Mouse (Mus musculus) kidney, embryonic 14.5 days (tissue): ENCODE data around the gene Olfr976. TPM values are rescaled to one million over a fixed set of nuclear protein-coding genes. Genes with fewer than 3 reads are reported as not detected.
"Not testable (repeated sequence)": the region's sequence is repeated elsewhere in the genome, so short reads cannot be mapped to it uniquely, and the experiment has no call there.

Experiments
- ATAC-seq: fragments of 200-750 bp; cut with Nextera tagmentation; 2 replicates; pipeline ENCODE4 v1.8.0; 2017; ENCODE audit warnings: moderate number of reproducible peaks, mild to moderate bottlenecking, moderate TSS enrichment, moderate library complexity; ENCODE audit not compliant: low FRiP score, low TSS enrichment
- H3K27ac ChIP-seq: fragments of 300-500 bp; sonication (generic); 2 replicates; pipeline ENCODE4 v1.5.1; 2014; ENCODE audit warnings: low read depth, mild to moderate bottlenecking, low read length, moderate library complexity, mixed read lengths
- H3K27me3 ChIP-seq: fragments of 300-500 bp; sonication (generic); 2 replicates; pipeline ENCODE4 v1.6.1; 2014; ENCODE audit warnings: mild to moderate bottlenecking, low read length; ENCODE audit not compliant: control insufficient read depth, insufficient read depth
- H3K36me3 ChIP-seq: fragments of 300-500 bp; sonication (generic); 2 replicates; pipeline ENCODE4 v1.6.1; 2014; ENCODE audit warnings: low read length, mixed read lengths; ENCODE audit not compliant: control insufficient read depth, insufficient read depth
- H3K4me1 ChIP-seq: fragments of 300-500 bp; sonication (generic); 2 replicates; pipeline ENCODE4 v1.6.1; 2014; ENCODE audit warnings: low read length, mixed read lengths; ENCODE audit not compliant: control insufficient read depth, insufficient read depth
- H3K4me2 ChIP-seq: fragments of 300-500 bp; sonication (generic); replicated peaks from 2 replicates; pipeline ENCODE4 v1.6.1; 2014; ENCODE audit warnings: low read depth, mild to moderate bottlenecking, low read length
- H3K4me3 ChIP-seq: fragments of 300-500 bp; sonication (generic); 2 replicates; pipeline ENCODE4 v1.5.1; 2014; ENCODE audit warnings: mild to moderate bottlenecking, low read length
- H3K9ac ChIP-seq: fragments of 300-500 bp; sonication (generic); 2 replicates; pipeline ENCODE4 v1.6.1; 2014; ENCODE audit warnings: low read depth, mild to moderate bottlenecking, low read length, moderate library complexity
- H3K9me3 ChIP-seq: fragments of 300-500 bp; sonication (generic); 2 replicates; pipeline ENCODE4 v1.6.1; 2016; ENCODE audit warnings: low read length; ENCODE audit not compliant: control insufficient read depth
- WGBS: fragments of 180-500 bp; shearing (Covaris S2); extraction: QIAGEN DNeasy Blood & Tissue Kit; methylation state at CpG from one replicate; pipeline ENCODE4 v1.1.7; 2014; 5-methylcytosine and 5-hydroxymethylcytosine counted together
- polyA plus RNA-seq: library from polyadenylated mRNA; unstranded; fragments of >200 nt; fragmentation: Nextera tagmentation; extraction: Ambion mirVana; gene quantifications from 2 replicates; pipeline ENCODE4 v1.2.1, GENCODE M21; 2014

The Olfr976 gene
- not detected in 2 replicates for polyA plus RNA-seq

DNA sequence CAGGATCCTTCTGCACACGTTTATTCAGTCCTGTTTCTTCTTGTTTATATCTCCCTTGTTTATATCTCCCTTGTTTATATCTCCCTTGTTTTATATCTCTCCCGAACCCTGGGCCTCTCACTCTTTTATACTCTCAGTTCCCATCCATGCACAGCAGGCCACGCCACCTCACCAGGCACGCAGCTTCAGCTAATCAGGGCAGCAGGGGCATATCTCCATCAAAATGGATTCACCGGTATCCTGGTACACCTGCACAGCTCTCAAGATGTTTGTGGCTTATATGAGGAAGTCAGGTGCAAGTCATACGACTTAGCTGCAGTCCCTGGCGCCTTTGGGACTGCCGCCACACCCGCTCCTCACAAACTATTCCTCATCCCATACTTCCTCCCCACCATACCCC is at the start of gene Olfr976:
TSS of gene Olfr976 (minus strand) at position 101 of the 400 bp plus-strand sequence.
- not testable (repeated sequence) for ATAC-seq, H3K27ac ChIP-seq, H3K4me1 ChIP-seq, H3K9me3 ChIP-seq, H3K36me3 ChIP-seq, H3K4me2 ChIP-seq, H3K4me3 ChIP-seq, H3K27me3 ChIP-seq, H3K9ac ChIP-seq
- WGBS = 86% methylated on average over 5 of the region's 9 CpGs

DNA sequence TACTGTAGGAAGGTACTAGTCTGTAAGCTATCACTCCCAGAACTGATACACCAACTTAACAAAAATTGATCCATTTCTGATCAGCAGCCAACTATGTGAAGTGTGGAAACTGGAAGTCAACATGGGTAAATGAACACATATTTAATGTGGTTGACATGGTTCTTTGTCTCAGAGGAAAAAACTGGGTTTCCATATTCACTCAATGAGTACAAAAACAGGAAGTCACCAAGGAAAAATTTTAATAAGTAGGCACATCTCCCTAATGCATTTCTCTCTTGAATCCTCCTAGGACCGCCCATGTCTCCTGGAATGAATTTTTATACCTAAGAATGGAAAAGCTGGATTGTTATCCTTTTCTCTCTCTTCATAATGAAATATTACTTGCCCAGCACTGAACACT is 48.5 kb upstream of the Olfr976 start, which contains the start of gene Olfr980:
TSS of gene Olfr980 (minus strand) at position 101 of the 400 bp plus-strand sequence.
- H3K9me3 ChIP-seq = no peaks in the 10 kb centered on the region
- H3K27me3 ChIP-seq = no peaks in the 10 kb centered on the region
- no peak within 1 kb of the TSS for H3K27ac ChIP-seq
- 91% methylated on average over 1 of the region's 1 CpGs for WGBS
- ATAC-seq = no peak
- H3K4me1 ChIP-seq = no peaks in the 10 kb centered on the region
- H3K4me3 ChIP-seq = no peak within 1 kb of the TSS
- no peak within 1 kb of the TSS for H3K9ac ChIP-seq
- H3K36me3 ChIP-seq = no peaks in the 10 kb centered on the region
- H3K4me2 ChIP-seq = no peak within 1 kb of the TSS

DNA sequence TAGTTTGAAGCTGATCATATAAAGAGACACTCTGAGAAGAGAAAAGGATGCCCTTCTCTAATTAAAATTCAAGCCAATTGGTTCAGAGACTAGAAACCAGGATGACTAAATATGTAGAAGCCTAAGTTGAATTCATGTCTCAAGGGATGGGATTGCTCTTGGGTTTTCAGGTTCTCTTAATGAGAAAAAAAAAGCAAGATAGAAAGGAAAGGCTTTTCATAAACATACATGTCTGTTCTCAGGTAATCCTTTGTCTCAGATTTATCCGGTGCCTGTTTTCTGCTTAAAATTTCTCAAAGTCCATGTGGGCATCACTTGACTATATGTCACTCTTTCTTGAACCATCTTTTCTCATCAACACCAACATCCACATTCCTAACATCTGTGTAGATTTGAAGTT is 42.4 kb upstream of the Olfr976 start, which contains the start of gene Olfr979:
TSS of gene Olfr979 (minus strand) at position 101 of the 400 bp plus-strand sequence.
- no peaks in the 10 kb centered on the region for H3K36me3 ChIP-seq
- no peaks in the 10 kb centered on the region for H3K9me3 ChIP-seq
- ATAC-seq = no peak
- H3K4me1 ChIP-seq = no peaks in the 10 kb centered on the region
- 97% methylated on average over 1 of the region's 1 CpGs for WGBS
- H3K27ac ChIP-seq = no peak within 1 kb of the TSS
- H3K4me2 ChIP-seq = no peak within 1 kb of the TSS
- no peaks in the 10 kb centered on the region for H3K27me3 ChIP-seq
- no peak within 1 kb of the TSS for H3K4me3 ChIP-seq
- H3K9ac ChIP-seq = no peak within 1 kb of the TSS

DNA sequence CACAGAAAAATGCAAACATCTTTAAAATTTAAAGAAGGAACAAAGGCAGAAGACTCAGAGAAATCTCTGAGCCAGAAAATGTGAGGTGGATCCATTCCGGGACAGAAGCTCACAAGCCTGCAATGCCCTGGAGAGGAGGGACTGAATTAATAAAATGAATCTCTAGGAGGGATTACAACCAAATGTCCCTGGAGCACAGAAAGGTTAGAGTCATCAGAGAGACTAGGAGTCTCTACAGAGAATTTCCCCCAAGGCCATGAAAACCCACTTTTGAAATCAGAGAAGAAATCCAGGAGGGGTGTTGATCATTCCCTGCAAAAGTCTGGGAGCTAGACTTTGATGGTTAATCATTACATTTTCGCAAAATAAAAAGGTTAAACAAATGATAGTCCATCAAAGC is 30.9 kb upstream of the Olfr976 start, which contains the start of gene Olfr978:
TSS of gene Olfr978 (plus strand) at position 301 of the 400 bp plus-strand sequence.
- WGBS = 85% methylated on average over 2 of the region's 2 CpGs
- Histone ChIP-seq H3K4me3 (no peak within 1 kb of the TSS), H3K4me1 (no peaks in the 10 kb centered on the region), H3K36me3 (no peaks in the 10 kb centered on the region), H3K9me3 (no peaks in the 10 kb centered on the region), H3K27me3 (no peaks in the 10 kb centered on the region), H3K9ac (no peak within 1 kb of the TSS), H3K4me2 (no peak within 1 kb of the TSS), H3K27ac (no peak within 1 kb of the TSS)
- no peak for ATAC-seq

DNA sequence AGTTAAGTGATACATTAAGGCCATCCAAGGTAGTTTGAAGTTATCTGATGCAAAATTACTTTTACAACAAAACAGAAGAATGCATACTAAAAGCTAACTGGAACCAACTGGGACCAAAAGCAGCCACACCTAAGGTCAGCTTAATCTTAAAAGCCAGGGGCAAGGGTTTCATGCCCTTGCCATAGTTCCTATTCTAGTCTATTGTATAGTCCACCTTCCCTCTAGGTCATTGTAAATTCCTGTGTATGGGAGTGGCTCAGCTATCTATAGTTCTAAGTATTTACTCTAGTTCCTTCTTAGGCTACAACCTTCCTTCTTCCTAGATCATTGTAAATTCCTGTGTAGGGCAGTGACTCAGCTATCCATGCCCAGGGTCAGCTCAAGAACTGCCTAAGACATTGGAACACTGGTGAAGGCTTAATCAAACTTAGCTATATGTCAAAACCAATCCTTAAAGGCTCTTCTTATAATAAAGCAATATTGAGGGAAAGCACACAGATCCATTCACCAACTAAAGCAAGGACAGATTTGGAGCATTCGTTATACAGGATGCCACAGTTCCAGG is 15.7 kb upstream of the Olfr976 start:
- ATAC-seq, H3K9me3 ChIP-seq: not testable (repeated sequence)

DNA sequence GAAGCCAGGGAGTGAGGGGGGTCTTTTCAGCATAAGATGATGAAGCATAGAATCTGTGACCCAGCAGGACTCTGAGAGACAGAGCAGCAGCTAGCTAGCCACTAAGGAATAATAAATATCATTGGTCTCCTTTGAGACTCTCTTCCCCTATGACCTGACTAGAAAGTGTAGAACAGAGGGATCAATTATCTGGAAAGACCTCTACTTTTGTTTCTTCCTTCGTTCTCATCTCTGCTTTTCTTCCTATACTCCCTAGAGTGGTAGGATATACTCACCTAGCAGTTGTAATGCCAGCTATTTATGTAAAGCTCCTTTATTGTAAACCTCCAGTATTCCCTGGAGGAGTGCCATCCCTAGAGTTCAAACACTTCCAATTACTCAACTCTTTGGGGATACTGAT is 9.0 kb downstream of the Olfr976 start, which contains the start of gene Olfr975:
TSS of gene Olfr975 (minus strand) at position 101 of the 400 bp plus-strand sequence.
- Histone ChIP-seq H3K4me1 (no peaks in the 10 kb centered on the region), H3K27me3 (no peaks in the 10 kb centered on the region), H3K9ac (no peak within 1 kb of the TSS), H3K27ac (no peak within 1 kb of the TSS), H3K36me3 (no peaks in the 10 kb centered on the region), H3K4me3 (no peak within 1 kb of the TSS), H3K9me3 (no peaks in the 10 kb centered on the region), H3K4me2 (no peak within 1 kb of the TSS)
- no peak for ATAC-seq
- WGBS = 77% methylated on average over 1 of the region's 1 CpGs

More for the DNA sequence above, 15.7 kb upstream of the Olfr976 start:
- H3K4me3 ChIP-seq, H3K36me3 ChIP-seq, H3K4me1 ChIP-seq, H3K4me2 ChIP-seq, H3K27ac ChIP-seq, H3K27me3 ChIP-seq, H3K9ac ChIP-seq: not testable (repeated sequence)
- 89% methylated on average over 1 of the region's 1 CpGs for WGBS

DNA sequence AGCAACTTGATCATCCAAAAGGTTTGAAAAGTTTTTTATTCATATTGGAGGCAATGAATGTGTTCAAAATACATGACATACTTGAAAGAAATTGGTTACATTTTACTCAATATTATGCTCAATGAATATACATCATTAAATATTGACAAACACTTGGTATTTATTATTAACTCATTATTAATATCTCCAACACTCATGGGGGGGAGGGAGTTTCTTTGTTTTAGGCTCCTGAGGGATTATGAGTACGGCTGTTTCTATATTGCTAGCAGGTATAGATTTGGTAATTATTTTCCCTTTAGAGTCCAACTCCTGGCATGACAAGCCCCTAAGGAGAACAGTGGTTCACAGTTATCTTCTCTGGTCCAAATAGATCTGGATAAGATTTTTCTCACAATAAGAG is 23.7 kb downstream of the Olfr976 start, which contains the start of gene Olfr974:
TSS of gene Olfr974 (plus strand) at position 301 of the 400 bp plus-strand sequence.
- no peak within 1 kb of the TSS for H3K4me2 ChIP-seq
- H3K27ac ChIP-seq = no peak within 1 kb of the TSS
- WGBS = 100% methylated on average over 1 of the region's 1 CpGs
- ATAC-seq = no peak
- H3K36me3 ChIP-seq = no peaks in the 10 kb centered on the region
- H3K4me1 ChIP-seq = no peaks in the 10 kb centered on the region
- no peak within 1 kb of the TSS for H3K9ac ChIP-seq
- no peaks in the 10 kb centered on the region for H3K27me3 ChIP-seq
- H3K9me3 ChIP-seq = no peaks in the 10 kb centered on the region
- H3K4me3 ChIP-seq = no peak within 1 kb of the TSS

DNA sequence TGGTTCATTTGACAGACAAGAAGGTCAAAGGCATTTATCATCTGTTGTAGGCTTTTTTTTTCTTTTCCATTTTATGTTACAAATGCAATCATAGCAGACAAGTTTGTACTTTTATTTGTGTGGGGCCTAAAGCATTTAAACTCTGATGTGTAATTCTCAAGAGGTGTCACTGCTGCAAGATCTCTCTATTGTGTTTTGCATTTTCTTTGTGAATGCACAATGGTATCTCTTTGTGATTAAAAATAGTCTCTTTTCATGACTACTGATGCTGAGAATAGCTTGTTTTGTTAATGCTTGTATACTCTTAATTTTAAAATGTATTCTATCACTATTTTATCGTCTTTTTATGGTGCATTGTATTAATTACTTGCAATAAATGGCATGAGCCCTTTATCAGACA is 32.1 kb downstream of the Olfr976 start:
- not testable (repeated sequence) for H3K4me1 ChIP-seq, H3K9me3 ChIP-seq, H3K27me3 ChIP-seq, H3K4me2 ChIP-seq, H3K4me3 ChIP-seq, H3K9ac ChIP-seq, H3K36me3 ChIP-seq, H3K27ac ChIP-seq, ATAC-seq
- 82% methylated on average over 1 of the region's 1 CpGs for WGBS

DNA sequence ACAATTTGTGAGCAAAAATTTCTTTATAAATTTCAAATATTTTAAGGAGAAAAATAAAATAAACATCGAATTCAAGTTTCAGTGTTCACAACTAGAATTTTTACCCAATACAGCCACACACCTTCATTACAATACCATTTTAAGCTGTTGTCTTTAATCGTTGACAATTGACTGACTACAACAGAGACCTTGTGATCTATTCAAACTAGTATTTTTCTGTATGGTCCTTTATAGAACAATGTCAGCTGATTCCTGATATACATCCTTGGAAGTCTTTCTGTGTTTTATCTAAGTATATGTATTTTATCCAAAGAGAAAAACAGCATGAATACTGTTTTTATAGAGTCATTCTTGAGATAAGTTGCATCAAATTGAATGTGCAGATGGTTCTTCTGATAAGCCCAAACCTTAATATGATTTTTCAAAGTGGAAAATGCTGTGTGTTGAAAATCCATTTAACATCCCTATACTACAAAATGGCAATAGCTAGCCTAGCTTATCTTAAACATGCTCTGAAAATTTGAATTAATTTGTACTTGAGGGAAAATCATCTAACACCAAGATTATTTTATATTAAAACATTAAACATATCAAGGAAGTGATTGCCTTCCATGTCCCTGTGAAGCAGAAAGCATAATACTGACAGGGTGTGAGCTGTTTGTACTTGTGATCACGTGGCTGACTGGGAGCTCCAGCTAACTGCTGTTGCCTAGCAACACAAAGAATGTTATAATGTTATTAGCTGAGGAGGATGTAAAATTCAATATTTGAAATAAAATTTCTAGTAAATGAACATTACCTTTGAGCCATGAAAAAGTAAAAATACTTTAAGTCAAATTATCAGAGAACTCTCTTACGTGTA is 32.7 kb downstream of the Olfr976 start:
- not testable (repeated sequence) for H3K36me3 ChIP-seq, H3K4me1 ChIP-seq, H3K9ac ChIP-seq, H3K9me3 ChIP-seq, H3K27ac ChIP-seq, H3K4me3 ChIP-seq, H3K27me3 ChIP-seq, H3K4me2 ChIP-seq, ATAC-seq
- WGBS = no CpG with 5 or more reads among the region's 4 CpGs
